Mouse (Mus musculus) gastrocnemius, postnatal 14 days (tissue): ENCODE results near the gene Ppp1r12a. TPM values are rescaled to one million over a fixed set of nuclear protein-coding genes. Genes with fewer than 3 reads are reported as not detected.
"Not testable (repeated sequence)": the region's sequence is repeated elsewhere in the genome, so short reads cannot be mapped to it uniquely, and the experiment has no call there.

Source experiments
- DNase-seq: peaks from one replicate; pipeline ENCODE4 v3.0.0; 2021; ENCODE audit warnings: mixed read lengths
- intact Hi-C: fragments of 180-260 bp; cut with DNase I; formaldehyde crosslinking; loops from one replicate; pipeline ENCODE4 v1.15.1; 2025; ENCODE audit warnings: low total_unique reads
- total RNA-seq, 2 experiments: library from RNA; stranded (reverse); gene quantifications; 2 replicates each; pipeline ENCODE4 v1.2.3; 2021

The Ppp1r12a gene
- total RNA-seq, 2 experiments from 2014 or later = 34.2 to 35.4 TPM

DNA sequence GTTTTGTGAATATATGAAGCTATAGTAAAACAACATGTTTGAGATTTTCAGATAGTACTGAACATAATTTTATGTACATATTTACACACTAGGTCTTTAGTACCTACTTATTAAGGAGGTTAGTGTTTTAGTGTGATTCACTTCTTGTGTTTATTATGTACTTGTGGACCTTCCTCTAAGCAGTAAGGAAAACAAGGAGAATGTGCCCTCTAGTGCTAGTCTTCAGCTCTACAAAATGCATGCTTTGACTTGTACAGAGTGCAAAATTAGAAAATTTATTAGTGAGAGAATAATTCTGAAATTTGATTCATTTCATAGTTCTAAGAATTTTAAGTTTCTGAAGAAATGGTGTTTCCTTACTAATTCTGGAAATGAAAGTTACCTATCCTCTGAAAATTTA lies 28.6 kb downstream of the Ppp1r12a start:
- no peak for DNase-seq
- intact Hi-C loops = no loop called here

DNA sequence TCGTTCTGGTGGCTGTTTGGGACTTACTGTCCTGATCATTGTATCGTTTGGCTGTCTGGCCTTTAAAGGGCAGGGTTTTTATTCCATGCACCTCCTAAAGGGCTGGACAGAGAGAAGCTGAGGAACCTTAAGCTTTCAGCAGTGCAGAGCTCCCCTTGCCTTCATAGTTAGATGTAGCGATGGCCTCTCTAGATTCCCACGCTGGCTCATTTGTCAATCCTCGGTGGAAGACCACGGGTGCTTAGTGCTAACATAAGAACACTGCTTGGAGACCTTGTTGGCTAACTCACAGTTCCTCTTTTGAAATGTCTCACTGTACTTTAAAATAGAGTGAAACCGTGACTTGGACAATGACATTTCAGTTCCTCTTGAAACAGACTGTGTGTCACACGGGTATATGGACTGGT lies 29.4 kb downstream of the Ppp1r12a start:
- no peak for DNase-seq
- intact Hi-C loops = no loop called here

DNA sequence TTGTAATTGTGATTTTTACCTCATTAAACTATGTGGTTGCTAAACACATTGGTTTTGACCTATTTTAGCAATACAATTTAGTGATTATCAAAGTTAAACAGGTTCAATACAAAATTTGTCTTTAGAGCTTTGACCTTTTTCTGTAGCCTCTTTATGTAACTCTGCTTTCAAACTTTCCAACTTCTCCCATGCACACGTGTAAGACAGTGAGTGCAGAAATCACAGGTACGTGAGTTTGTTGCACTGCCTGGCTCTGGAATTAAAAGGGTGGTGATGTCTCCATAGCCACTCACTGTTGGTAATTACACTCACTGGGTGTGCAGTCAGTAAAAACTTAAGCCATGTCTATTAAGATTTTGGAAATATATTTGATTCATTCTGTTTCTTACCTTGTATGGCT lies 30.3 kb downstream of the Ppp1r12a start:
- no peak for DNase-seq
- intact Hi-C loops = no loop called here

DNA sequence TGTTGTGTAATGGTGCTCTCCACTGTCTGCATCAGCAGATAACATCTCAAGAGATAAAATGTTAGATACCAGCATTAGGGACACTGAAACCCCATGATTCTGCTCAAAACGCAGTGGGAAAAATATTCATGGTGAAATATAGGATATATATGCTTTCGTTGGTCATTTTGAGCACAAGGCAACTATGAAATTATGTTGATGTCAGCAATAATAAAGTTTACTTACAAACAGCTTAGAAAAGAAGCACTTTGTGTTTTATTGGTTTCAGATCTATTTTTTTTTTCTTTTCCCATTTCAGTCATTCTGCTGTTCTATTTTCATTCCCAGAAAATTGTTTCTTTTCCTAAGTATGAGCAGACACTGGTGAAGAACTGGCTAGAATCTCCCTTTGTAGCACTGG lies 34.1 kb downstream of the Ppp1r12a start:
- intact Hi-C loops = no loop called here
- DNase-seq = no peak

DNA sequence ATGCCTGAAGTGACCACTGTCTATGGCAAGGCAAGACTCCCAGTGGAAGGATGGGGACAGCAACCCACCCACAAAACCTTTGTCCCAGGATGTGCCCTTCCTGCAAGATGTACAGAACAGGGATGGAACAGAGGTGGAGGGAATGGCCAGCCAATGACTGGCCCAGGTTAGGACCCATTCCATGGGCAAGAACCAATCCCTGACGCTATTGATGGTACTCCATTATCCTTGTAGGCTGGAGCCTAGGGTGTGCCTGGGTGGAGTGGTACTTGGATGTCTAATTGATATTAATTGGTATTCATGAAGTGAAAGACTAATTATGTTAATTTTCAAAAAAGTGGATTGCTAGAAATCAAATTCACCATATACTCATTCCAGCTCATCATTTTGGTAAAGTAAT lies 35.5 kb downstream of the Ppp1r12a start:
- intact Hi-C loops = no loop called here
- no peak for DNase-seq

DNA sequence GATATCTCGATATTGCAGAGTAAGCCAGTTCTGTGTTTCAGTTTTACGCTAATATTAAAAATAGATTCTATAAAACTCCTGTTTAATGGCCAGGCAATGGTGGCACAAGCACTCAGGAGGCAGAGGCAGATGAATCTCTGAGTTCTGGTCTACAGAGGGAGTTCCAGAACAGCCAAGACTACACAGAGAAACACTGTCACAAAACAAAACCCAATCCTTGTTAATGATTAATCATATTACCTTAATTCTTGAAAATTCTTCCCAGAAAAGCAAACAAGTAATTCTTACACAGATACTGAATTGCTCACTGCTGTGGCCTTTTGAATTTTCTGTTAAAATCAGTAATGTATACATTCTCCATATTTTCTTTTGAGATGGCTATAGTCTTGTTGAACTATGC lies 37.0 kb downstream of the Ppp1r12a start:
- no peak for DNase-seq
- intact Hi-C loops = no loop called here

DNA sequence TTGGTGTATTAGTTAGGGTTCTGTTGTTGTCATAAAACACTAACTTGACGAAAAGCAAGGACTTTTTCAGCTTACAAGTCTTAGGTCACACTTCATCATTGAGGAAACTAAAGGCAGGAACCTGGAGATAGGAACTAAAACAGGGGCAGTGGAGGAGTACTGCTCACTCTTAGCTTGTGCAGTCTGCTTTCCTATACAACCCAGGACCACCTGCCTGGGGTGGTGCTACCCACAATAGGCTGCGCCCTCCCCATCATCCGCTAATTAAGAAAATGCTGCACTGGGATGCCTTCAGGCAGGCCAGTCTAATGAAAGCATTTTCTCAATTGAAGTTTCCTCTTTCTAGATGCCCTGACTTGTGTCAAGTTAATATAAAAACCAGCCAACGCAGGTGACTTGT lies 40.1 kb downstream of the Ppp1r12a start:
- no peak for DNase-seq
- intact Hi-C loops = no loop called here

DNA sequence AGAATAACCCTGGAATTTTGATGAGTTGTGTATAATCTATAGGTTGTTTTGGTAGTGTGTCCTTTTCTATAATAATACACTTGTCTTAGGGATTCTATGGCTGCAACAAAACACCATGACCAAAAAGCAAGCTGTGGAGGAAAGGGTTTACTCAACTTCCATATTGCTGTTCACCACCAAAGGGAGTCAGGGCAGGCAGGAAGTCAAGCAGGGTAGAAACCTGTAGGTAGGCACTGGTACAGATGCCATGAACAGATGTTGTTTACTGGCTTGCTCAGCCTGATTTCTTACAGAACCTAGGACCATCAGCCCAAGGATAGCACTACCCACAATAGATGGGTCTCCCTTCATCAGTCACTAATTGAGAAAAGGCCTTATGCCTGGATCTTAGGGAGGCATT lies 41.4 kb downstream of the Ppp1r12a start:
- intact Hi-C loops = no loop called here
- DNase-seq = no peak

DNA sequence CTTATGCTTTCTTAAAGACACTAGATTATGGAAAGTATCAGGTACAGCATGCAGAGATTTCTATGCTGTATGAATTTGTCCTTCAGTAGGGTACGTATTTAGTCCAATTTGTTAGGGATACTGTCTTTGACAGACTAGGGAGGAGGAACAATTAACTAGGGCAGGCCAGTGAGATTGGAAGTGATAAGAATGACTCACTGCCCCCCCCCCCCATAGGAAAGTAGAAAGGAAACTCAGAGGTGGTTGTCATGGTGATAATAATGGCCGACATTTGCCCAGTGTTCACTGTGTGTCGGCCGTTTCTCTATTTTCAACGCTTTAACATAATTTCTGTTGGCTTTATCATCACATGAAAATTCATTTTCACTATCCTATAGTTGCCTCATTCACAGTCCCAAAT lies 47.4 kb downstream of the Ppp1r12a start:
- intact Hi-C loops = no loop called here
- no peak for DNase-seq

DNA sequence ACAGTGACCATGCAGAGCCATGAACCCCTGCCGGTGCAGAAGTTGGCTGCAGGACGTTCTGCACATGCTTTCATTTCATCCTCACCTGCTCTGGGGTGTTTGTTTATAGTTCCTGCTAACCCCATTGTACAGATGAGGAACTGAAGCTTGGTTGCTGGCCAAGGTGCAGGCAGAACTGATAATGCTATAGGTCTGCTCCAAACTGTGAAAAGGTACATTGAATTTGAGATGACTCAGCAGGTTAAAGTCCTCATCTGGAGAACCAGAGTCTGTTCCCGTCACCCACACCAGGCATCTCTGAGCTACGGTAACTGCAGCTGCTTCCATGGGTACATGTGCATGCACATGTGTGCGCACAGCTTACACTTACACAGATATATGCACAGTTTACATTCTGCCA lies 62.4 kb downstream of the Ppp1r12a start:
- DNase-seq = no peak
- intact Hi-C loops = no loop called here

DNA sequence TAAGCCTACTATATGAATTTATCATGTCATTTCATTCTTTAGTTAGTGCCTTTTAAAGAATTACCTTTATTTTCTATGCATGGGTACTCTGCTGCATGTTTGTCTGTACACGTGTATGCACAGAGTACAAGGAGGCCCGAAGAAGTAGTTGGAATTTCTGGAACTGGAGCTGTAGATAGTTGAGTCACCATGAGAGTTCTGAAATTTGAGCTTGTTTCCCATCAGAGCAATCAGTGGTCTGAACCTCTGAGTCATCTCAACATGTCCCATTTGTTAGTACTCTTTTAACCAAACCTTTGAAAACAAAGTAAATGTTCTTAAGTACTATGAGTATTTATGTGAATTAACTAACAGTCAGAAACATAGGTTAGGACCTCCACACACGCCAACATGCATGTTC lies 75.1 kb downstream of the Ppp1r12a start:
- intact Hi-C loops = no loop called here
- no peak for DNase-seq

DNA sequence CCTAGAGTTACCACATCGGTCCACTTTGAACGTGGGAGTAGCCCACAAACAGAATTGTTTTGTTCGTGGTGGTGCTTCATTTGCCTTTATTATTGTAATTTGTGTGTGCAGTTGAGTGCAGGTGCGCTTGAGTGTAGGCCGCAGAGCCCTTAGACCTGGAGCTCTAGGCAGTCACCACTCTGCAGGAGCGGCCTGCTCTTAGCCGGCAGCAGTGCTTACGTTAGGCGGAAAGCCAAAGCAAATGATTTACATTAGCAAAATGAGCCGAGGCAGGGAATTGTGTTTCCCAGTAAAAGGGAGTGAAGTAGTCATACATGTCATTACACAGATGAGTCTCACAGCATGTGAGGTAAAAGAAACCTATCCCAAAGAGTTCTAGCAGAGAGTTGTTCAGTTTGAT lies 77.1 kb downstream of the Ppp1r12a start:
- no peak for DNase-seq
- intact Hi-C loops = no loop called here

DNA sequence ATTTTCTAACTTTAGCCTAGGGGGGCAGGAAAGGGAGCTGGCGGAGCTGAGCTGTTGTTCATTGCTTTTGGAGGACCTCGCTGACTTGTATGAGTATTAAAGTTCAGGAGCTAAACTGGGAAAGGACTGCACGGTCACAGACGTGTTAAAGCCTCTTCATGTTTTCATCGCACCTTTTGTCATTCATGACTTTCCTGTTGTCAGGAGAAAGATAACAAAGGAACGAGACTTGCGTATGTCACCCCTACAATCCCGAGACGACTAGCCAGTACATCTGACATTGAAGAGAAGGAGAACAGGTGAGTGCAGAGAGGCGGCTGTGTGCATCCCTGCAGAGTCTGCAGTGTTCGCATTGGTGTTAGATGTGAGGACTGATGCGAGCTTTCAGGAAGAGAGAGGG lies 88.7 kb downstream of the Ppp1r12a start:
- intact Hi-C loops = no loop called here
- DNase-seq = no peak

DNA sequence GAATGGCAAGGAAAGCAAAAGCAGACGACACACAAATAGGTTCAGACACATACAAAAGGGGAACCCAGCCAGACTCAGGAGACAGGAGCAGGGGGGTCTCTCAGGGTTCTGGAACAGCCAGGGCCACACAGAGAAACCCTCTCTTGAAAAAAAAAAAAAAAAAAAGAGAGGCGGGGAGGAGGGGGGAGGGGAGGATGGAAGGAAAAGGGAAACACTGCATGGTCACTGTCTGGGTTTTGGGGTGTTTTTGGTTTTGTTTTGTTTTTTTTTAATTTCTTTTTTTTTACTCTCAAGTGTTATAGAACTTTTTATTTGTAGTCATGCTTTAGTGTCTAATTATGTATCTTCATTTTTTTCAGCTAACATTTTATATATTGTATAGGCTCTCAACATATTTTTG lies 89.2 kb downstream of the Ppp1r12a start:
- DNase-seq = no peak
- intact Hi-C loops = no loop called here

DNA sequence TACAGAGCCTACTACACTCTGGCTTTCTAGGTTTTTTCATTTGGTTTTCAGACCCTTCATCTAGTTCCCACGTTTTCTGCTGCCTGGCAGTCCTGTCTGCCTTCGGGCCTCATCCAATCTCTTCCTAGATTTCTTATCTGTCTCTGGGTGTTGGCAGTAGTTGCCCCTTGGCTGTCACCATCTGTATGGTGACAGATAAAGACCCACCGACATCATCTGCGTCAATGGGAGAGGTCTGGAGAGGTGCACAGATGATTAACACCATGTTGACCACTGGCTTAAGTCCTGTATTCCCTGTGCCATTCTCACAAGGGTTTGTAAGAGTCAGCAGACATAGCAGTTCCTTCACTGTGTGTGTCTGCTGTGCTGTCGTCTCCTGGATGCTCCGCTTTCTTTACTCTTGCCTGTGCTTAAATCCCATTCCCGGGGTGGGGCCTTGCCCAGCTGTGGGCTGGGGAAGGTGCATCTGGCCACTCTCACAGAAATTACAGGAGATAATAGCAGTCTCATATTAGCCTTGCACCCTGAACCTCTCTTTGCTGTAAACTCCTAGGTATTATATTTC lies 93.9 kb downstream of the Ppp1r12a start:
- intact Hi-C loops = no loop called here
- no peak for DNase-seq

DNA sequence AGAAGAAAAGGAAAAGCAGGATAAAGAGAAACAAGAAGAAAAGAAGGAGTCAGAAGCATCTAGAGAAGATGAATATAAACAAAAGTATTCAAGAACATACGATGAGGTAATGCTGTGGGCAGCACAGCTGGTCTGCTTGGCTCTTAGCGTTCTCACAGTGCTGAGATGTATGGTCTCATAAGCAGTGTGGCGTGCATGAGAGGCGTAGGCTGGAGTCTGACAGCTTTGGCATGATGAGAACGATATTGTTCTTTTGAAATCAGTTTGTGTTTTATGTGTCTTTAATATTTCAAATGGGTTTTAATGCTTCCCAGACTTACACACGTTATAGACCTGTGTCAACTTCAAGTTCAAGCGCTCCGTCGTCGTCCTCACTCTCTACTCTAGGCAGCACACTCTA lies 98.9 kb downstream of the Ppp1r12a start:
- DNase-seq = no peak
- intact Hi-C loops = no loop called here

DNA sequence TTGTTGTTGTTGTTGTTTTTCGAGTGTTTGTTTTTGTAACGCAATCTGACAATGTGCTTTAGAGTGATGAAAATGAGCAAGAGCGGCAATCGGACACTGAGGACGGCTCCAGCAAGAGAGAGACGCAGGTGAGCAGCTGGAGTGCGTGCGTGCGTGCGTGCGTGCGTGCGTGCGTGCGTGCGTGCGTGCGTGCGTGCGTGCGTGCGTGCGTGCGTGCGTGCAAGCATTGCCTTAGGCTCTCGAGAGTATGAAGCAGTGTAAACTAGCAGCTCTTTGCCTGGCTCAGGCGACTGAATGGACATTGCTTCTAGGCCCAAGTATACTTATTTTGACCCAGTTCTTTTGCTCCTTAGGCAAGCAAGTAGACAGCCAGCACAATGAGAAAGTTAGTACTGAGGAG lies 102.6 kb downstream of the Ppp1r12a start:
- no peak for DNase-seq
- intact Hi-C loops = no loop called here

DNA sequence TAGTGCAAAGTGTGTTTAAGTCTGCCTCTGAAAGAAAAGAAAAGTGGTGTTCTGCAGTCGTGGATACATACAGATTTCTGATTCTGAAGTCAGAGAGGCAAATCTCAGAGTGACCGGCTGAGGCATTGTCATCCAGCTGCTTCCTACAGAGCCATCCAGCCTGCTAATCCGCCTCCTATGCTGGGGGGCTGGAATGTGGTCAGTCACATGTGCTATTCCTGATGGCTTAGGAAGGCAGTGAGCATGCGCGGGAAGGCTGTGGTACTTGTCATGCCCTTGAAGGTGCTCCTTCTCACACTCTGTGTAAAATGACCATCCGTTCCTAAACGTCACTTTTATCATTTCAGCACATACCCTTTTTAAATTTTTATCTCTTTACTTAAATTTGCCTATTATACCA lies 109.2 kb downstream of the Ppp1r12a start:
- DNase-seq = no peak
- intact Hi-C loops = no loop called here

DNA sequence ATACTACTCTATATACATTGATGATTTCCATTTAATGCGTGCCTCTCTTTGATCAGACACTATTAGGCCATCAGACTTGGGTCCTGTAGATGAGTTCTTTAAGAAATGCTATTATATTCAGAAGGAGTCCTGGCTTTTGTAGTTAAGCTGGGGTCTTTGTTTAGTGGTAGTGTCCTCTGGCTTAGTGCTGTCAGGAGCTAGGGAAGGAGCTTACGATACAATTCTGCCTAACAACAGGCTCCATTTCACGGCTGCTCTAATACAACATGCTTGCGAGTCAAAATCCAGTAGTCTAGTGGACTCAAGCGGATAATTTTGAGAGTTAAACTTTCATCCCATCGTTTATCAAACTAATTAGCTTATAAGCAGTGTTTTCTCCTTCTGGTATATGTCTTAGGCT lies 114.7 kb downstream of the Ppp1r12a start:
- no peak for DNase-seq
- intact Hi-C loops = no loop called here

DNA sequence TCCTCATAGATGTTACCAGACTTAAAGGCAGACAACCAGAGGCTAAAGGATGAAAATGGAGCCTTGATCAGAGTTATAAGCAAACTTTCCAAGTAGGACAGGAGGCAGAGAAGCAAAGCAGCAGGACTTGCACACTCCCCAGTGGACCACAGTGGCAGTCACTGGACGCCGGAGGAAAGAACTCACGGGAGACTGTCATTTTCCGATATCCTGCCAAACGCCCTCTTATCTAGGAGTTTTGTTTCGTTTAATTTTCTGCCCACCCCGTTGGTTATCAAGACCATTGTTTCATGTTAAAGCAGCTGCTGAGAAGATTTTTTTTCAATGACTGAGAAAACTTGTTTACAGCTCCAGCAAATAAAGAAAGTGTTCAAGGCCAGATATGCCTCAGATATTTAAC lies 115.2 kb downstream of the Ppp1r12a start:
- no peak for DNase-seq
- intact Hi-C loops = no loop called here

DNA sequence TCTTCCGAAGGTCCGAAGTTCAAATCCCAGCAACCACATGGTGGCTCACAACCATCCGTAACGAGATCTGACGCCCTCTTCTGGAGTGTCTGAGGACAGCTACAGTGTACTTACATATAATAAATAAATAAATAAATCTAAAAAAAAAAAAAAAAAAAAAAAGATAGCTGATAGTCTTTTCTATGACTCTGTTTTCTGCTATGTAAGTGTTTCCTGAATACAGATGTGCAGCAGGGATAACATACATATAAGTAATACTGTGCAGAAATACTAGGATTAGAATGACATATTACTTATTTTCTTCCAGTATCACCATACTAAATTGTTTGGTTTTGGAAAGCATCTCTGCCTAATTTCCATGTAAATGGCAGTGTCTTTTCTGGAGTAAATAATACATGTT lies 119.1 kb downstream of the Ppp1r12a start:
- intact Hi-C loops, DNase-seq: not testable (repeated sequence)

DNA sequence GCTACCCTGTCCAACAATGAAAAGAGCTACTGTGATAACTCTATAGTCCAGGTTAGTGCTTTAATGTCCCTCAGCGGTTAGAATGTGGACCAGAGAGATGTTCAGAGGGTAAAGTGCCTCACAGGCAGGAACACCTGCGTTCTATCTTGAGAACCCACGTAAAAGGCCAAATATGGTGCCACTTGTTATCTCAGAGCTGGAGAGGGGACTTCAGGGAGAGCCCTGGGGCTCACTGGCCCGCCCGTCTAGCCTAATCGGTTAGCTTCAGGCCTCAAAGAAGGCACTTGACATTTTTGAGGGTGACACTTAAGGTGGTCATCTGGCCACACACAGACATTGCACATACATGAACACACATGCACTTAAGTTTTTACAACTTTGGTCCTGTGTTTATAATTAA lies 120.4 kb downstream of the Ppp1r12a start:
- no peak for DNase-seq
- intact Hi-C loops = no loop called here
